Mouse (Mus musculus): ENCODE data around the gene Hcn1. TPM values are rescaled to one million over a fixed set of nuclear protein-coding genes. Genes with fewer than 3 reads are reported as not detected.

The Hcn1 gene
- total and polyA plus RNA-seq, 3 experiments: not detected

DNA sequence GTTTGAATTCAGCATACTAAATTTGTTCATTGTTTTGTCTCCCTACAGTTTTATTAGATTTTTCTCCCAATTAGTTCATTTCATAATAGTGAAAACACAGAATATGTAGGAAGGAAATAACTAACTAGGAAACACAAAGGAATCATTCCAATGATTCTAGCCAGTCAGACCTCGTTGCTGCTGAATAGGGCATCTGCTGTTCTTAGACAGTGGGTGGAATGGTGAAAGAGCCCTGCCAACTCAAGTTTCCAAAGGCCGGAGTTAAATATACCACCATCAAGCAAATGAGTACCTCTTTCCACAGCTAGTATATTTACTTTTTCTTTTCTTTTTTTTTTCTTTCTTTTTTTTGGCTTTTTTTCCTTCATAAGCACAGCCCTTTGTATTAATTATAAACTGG is 55.4 kb downstream of the Hcn1 start:
- Histone ChIP-seq H3K36me3 (ENCODE audit: control insufficient read depth in 1 of 2, insufficient read depth in 2 of 2, low read length in 2 of 2) (no peaks in the 10 kb centered on the region), H3K4me3 (ENCODE audit: control insufficient read depth in 1 of 2, insufficient read depth in 1 of 2, low read depth in 2 of 2, low read length in 2 of 2) (no peak overlapping the region), H3K4me1 (ENCODE audit: control insufficient read depth in 1 of 2, insufficient read depth in 2 of 2, low read length in 2 of 2) (no peaks in the 10 kb centered on the region), H3K9ac (ENCODE audit: control insufficient read depth, low read depth, low read length, poor library complexity, severe bottlenecking) (no peak overlapping the region), H3K27ac (ENCODE audit: control insufficient read depth, low read depth, low read length) (no peak overlapping the region), H3K27me3 (ENCODE audit: control insufficient read depth in 1 of 2, insufficient read depth in 2 of 2, low read length in 2 of 2) (no peaks in the 10 kb centered on the region), H3K9me3 (replicated peaks; ENCODE audit: insufficient read depth, low read length) (no peaks in the 10 kb centered on the region), H3K79me2 (ENCODE audit: control insufficient read depth, insufficient read depth, low read length, poor library complexity) (no peaks in the 10 kb centered on the region)
- DNase-seq (ENCODE audit: low read depth, low spot score): no peak
- TF ChIP-seq NELFE (IDR thresholded peaks at IDR 0.05; ENCODE audit: low read depth, low read length): no peak
- TF ChIP-seq POLR2AphosphoS5 (IDR thresholded peaks at IDR 0.05; ENCODE audit: borderline replicate concordance, low read depth, low read length): no peak
- TF ChIP-seq GABPA (IDR thresholded peaks at IDR 0.05; ENCODE audit: low read depth, low read length): no peak
- TF ChIP-seq MXI1 (IDR thresholded peaks at IDR 0.05; ENCODE audit: low read depth, low read length): no peak
- no peak for TF ChIP-seq MAX (IDR thresholded peaks at IDR 0.05; ENCODE audit: low read length)
- no peak for TF ChIP-seq ZC3H11A (IDR thresholded peaks at IDR 0.05; ENCODE audit: low read depth, low read length)
- TF ChIP-seq ZMIZ1 (IDR thresholded peaks at IDR 0.05; ENCODE audit: low read depth, low read length): no peak
- no peak for TF ChIP-seq ZKSCAN1 (IDR thresholded peaks at IDR 0.05; ENCODE audit: low read depth, low read length)
- TF ChIP-seq CTCF (IDR thresholded peaks at IDR 0.05 in 2 of 3, conservative IDR thresholded peaks at IDR 0.05 in 1 of 3; ENCODE audit: control insufficient read depth in 1 of 3, insufficient read depth in 1 of 3, low read depth in 2 of 3, low read length in 3 of 3, poor library complexity in 1 of 3, severe bottlenecking in 1 of 3): no peak
- no peak for TF ChIP-seq GATA1 (IDR thresholded peaks at IDR 0.05; ENCODE audit: low read depth, low read length)
- TF ChIP-seq MEF2A (IDR thresholded peaks at IDR 0.05; ENCODE audit: extremely low read depth, insufficient replicate concordance, low read depth, low read length, poor library complexity, severe bottlenecking): no peak
- TF ChIP-seq NRF1 (IDR thresholded peaks at IDR 0.05; ENCODE audit: insufficient read depth, low read depth, low read length, poor library complexity, severe bottlenecking): no peak
- no peak for TF ChIP-seq BHLHE40 (IDR thresholded peaks at IDR 0.05; ENCODE audit: borderline replicate concordance, low read depth, low read length)
- no peak for TF ChIP-seq TBP (IDR thresholded peaks at IDR 0.05; ENCODE audit: low read depth, low read length)
- no peak for TF ChIP-seq RCOR1 (IDR thresholded peaks at IDR 0.05; ENCODE audit: low read depth, low read length)
- TF ChIP-seq CHD2 (IDR thresholded peaks at IDR 0.05; ENCODE audit: low read length): no peak
- TF ChIP-seq TCF12 (IDR thresholded peaks at IDR 0.05; ENCODE audit: low read depth, low read length): no peak
- TF ChIP-seq RAD21 (IDR thresholded peaks at IDR 0.05; ENCODE audit: low read depth, low read length): no peak
- TF ChIP-seq CHD1 (IDR thresholded peaks at IDR 0.05; ENCODE audit: low read depth, low read length): no peak

GRCm38 (mm10) chr13:117658414-117659175 is 56.5 kb downstream of the Hcn1 start:
- Histone ChIP-seq H3K36me3 (ENCODE audit: control insufficient read depth in 1 of 2, insufficient read depth in 2 of 2, low read length in 2 of 2) (no peaks in the 10 kb centered on the region), H3K27me3 (ENCODE audit: control insufficient read depth in 1 of 2, insufficient read depth in 2 of 2, low read length in 2 of 2) (no peaks in the 10 kb centered on the region), H3K9me3 (replicated peaks; ENCODE audit: insufficient read depth, low read length) (no peaks in the 10 kb centered on the region), H3K4me1 (ENCODE audit: control insufficient read depth in 1 of 2, insufficient read depth in 2 of 2, low read length in 2 of 2) (no peaks in the 10 kb centered on the region), H3K9ac (ENCODE audit: control insufficient read depth, low read depth, low read length, poor library complexity, severe bottlenecking) (no peak overlapping the region), H3K27ac (ENCODE audit: control insufficient read depth, low read depth, low read length) (no peak overlapping the region), H3K4me3 (ENCODE audit: control insufficient read depth in 1 of 2, insufficient read depth in 1 of 2, low read depth in 2 of 2, low read length in 2 of 2) (no peak overlapping the region), H3K79me2 (ENCODE audit: control insufficient read depth, insufficient read depth, low read length, poor library complexity) (no peaks in the 10 kb centered on the region)
- no peak for DNase-seq (ENCODE audit: low read depth, low spot score)
- TF ChIP-seq MXI1 (IDR thresholded peaks at IDR 0.05; ENCODE audit: low read depth, low read length): no peak
- TF ChIP-seq RAD21 (IDR thresholded peaks at IDR 0.05; ENCODE audit: low read depth, low read length): no peak
- no peak for TF ChIP-seq POLR2AphosphoS2 (IDR thresholded peaks at IDR 0.05; ENCODE audit: low read length)
- no peak for TF ChIP-seq NELFE (IDR thresholded peaks at IDR 0.05; ENCODE audit: low read depth, low read length)
- TF ChIP-seq UBTF (IDR thresholded peaks at IDR 0.05; ENCODE audit: borderline replicate concordance, insufficient read depth, low read depth, low read length): no peak
- TF ChIP-seq POLR2A (IDR thresholded peaks at IDR 0.05; ENCODE audit: control insufficient read depth in 1 of 2, insufficient read depth in 1 of 2, low read depth in 1 of 2, low read length in 2 of 2, poor library complexity in 1 of 2): no peak
- TF ChIP-seq POLR2AphosphoS5 (IDR thresholded peaks at IDR 0.05; ENCODE audit: borderline replicate concordance, low read depth, low read length): no peak
- TF ChIP-seq ZC3H11A (IDR thresholded peaks at IDR 0.05; ENCODE audit: low read depth, low read length): no peak
- TF ChIP-seq E2F4 (IDR thresholded peaks at IDR 0.05; ENCODE audit: borderline replicate concordance, low read depth, low read length): no peak
- no peak for TF ChIP-seq BHLHE40 (IDR thresholded peaks at IDR 0.05; ENCODE audit: borderline replicate concordance, low read depth, low read length)
- TF ChIP-seq ELF1 (IDR thresholded peaks at IDR 0.05; ENCODE audit: low read depth, low read length): no peak
- no peak for TF ChIP-seq CTCF (IDR thresholded peaks at IDR 0.05 in 2 of 3, conservative IDR thresholded peaks at IDR 0.05 in 1 of 3; ENCODE audit: control insufficient read depth in 1 of 3, insufficient read depth in 1 of 3, low read depth in 2 of 3, low read length in 3 of 3, poor library complexity in 1 of 3, severe bottlenecking in 1 of 3)
- no peak for TF ChIP-seq ZMIZ1 (IDR thresholded peaks at IDR 0.05; ENCODE audit: low read depth, low read length)
- no peak for TF ChIP-seq MAZ (IDR thresholded peaks at IDR 0.05; ENCODE audit: low read depth, low read length)
- TF ChIP-seq SIN3A (IDR thresholded peaks at IDR 0.05; ENCODE audit: low read length): no peak
- no peak for TF ChIP-seq CHD1 (IDR thresholded peaks at IDR 0.05; ENCODE audit: low read depth, low read length)
